Mouse (Mus musculus): ENCODE data around the gene Fam234b.
A peak's percentile ranks its signal among the peaks of the same experiment; 100 is the strongest.

Gene Fam234b

GRCm38 (mm10) chr6:135182925-135183324 lies 14.9 kb upstream of the Fam234b start:
- no peak for DNase-seq (ENCODE audit: extremely low read depth, low read depth)

DNA sequence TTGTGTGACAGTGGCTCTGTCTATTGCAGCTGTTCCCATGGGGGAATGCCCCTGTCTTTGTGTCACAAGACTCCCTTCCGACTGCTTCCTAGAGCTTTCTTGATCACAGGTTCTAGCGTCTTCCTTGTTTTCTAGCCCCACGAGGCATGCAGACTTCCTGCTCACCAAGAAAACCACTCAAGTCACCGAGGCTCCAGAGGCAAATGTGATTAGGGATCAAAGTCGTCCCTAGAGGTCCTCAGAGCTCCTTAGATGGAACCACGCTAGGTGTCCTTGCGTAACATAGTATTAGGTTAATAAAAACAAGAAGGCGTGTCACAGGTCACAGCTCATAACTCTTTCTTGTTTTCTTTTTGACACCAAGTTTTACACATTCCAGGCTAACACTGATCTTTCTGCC lies 13.8 kb upstream of the Fam234b start:
- DNase-seq (ENCODE audit: extremely low read depth, low read depth): no peak

DNA sequence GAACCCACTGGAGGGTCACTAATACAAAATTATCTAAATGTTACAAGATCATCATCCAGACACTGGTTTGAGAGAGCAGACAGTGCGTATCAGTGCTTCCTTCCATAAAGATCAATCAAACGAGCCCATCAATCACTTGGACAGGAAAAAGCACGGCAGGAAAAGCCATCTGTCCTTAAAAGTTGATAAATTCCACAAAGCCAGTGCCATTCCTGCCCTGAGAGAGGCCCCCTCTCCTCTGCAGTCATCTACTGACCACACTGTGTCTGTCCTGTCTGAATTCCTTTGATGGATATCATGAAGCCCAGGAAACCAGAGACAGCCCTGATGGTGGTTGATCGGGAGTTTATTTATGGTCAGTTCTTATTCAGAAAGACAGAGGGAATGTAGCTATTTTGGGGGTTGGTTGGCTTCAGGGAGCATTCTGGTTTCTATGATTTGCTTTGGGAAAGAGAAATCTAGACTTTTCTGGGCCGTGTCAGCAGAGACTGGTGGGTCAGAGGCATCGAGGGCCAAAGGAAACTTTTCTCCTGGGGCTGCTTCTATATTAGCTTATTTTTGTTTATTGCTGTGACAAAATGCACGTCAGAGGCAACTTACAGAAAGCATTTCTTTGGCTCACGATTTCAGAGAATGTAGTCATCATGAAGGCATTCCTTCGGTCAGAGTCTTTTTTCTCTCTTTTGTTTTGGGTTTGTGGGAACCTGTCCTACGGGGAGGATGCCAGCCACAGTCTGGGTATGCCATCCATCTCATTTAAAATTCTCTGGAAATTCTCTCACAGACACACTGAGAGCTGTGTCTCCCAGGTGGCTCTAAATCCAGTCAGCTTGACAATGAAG lies 10.5 kb upstream of the Fam234b start:
- DNase-seq (ENCODE audit: extremely low read depth, low read depth): no peak

DNA sequence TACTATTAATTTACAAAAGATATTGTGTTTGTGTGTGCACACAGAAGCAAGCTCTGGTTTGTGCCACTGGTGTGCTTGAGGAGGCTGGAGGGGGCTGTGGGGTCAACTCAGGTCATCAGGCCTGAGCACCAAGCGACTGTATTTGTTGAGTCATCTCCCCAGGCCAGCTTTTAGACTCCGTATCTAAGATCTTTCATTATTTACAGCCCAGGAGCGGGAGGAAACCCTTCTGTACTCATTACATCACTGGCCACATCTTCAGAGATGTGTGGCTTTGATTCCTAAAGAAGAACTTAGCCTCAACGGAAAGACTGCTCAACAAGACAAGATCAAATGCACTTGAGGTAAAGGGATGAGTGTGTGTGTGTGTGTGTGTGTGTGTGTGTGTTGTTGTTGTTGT lies 9.1 kb upstream of the Fam234b start:
- no peak for DNase-seq (ENCODE audit: extremely low read depth, low read depth)

- no peak for DNase-seq (ENCODE audit: extremely low read depth, low read depth)
Measured at GRCm38 (mm10) chr6:135190122-135190521, 7.7 kb upstream of the Fam234b start.

- no peak for DNase-seq (ENCODE audit: extremely low read depth, low read depth)
Measured at GRCm38 (mm10) chr6:135191906-135192305, 5.9 kb upstream of the Fam234b start.

DNA sequence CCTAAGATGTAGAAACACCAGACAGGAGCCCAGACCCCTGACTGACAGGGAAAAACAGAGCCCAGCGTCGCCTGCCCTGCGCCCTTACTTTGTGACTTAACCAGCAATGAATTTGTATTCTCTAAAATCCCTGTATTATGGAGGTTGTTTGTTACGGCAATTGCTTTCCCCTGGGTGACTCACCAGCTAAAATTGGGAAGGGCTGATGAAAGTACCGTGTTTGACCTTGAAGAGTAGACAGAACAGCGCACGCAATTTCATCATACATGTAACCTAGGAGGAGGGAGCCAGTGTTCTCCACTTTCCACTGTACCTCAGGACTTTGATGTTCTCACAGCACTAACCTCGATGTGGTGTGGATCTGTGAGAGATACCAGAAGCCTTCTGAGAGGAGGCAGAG lies 4.8 kb upstream of the Fam234b start:
- DNase-seq (ENCODE audit: extremely low read depth, low read depth): no peak

- DNase-seq (ENCODE audit: extremely low read depth, low read depth): no peak
Measured at GRCm38 (mm10) chr6:135193733-135194132, 4.0 kb upstream of the Fam234b start.

DNA sequence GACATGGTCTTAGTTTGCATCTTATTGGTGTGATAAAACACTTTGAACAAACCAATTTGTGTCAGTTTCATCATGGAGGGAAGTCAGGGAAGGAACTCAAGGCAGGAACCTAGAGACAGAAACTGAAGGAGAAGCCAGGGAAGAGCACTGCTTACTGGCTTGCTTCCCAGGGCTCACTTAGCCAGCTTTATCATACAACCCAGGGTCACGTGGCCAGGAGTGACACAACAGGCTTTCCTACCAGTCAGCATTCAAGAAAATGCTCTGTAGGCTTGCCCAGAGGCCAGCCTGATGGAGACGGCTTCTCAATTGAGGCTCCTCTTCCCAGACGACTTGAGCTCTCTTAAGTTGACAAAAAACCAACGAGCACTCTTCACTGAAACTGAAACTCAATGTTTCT lies 2.9 kb upstream of the Fam234b start:
- no peak for DNase-seq (ENCODE audit: extremely low read depth, low read depth)

- DNase-seq (ENCODE audit: extremely low read depth, low read depth): peak; percentile 71
Measured at GRCm38 (mm10) chr6:135196707-135197106, 1.1 kb upstream of the Fam234b start.

GRCm38 (mm10) chr6:135197446-135197845 lies 331 bp upstream of the Fam234b start:
- no peak for DNase-seq (ENCODE audit: extremely low read depth, low read depth)

GRCm38 (mm10) chr6:135198726-135199125 lies 949 bp downstream of the Fam234b start:
- DNase-seq (ENCODE audit: extremely low read depth, low read depth): peak; percentile 49

DNA sequence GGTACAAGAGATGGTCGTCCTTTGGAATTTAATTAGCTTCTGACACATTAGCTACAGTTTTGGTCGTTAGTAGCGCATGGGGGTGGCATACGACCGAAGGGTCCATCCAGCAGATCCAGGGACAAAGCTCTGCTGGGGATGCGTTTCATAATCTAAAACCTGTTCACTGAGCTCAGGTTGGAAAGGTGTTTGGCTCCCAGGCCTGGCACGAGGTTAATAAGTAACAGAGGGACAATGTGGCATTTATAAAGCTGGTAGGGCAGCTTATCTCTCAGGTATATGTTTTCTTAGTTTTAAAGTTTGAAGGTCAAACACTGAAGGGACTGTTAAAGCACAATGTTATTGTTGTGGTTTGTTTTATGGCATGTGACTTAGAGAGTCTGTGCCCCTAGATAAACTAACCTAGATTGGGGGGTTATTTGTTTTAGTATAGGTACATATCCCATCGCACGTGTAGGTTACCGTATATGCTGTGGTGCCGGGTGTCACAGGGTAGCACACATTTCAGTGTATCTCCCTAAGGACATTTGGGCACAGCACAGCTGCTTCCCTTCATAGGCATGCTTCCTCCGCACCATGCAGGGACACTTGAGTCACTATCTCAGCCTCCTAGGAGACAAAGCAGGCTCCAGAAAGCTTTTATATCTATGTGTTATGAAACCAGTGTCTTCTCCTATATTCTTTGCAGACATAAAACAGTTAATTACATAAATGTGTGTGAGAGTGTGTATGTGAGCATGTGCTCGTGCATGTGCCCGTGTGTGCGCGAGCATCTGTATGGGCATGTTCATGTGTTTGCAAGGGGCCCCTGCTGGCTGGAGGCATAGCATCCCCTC lies 2.6 kb downstream of the Fam234b start:
- no peak for DNase-seq (ENCODE audit: extremely low read depth, low read depth)

DNA sequence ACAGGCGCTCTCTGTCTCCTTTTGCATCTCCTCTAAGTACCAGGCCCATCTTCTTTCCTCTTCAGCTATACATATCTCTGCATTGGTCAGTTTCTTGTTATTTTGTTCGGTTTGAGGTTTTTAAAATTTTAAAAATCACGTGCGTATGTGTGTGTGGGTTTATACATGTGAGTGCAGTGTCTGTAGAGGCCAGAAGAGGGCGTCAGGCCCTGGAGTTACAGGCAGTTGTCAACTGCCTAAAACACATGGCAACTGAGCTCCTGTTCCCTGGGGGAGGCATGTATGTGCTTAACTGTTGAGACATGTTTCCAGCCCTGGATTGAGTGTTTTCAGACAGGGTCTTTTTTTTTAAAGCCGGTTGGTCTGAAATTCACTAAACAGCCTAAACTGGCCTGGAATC lies 4.9 kb downstream of the Fam234b start:
- no peak for DNase-seq (ENCODE audit: extremely low read depth, low read depth)

- DNase-seq (ENCODE audit: extremely low read depth, low read depth): no peak
Measured at GRCm38 (mm10) chr6:135203737-135204136, 6.0 kb downstream of the Fam234b start.

DNA sequence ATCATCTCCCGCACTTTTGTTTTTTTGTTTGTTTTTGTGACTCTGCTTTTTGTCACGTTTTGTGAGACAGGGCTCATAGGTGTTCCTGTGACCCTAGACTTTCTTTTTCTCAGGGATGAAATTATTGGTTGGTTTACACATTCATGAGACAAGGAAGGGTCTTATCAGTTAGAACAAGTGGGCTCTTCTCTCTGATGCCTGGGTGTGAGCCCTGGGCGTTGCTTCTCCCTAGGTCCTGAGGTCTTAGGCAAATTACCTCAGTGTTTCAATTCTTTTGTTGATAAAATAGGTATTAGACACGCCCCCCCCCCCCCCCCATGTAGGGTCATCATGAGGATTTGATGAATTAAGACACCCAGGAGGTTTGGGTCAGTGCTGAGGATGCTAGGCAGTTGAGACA lies 7.1 kb downstream of the Fam234b start:
- DNase-seq (ENCODE audit: extremely low read depth, low read depth): no peak

DNA sequence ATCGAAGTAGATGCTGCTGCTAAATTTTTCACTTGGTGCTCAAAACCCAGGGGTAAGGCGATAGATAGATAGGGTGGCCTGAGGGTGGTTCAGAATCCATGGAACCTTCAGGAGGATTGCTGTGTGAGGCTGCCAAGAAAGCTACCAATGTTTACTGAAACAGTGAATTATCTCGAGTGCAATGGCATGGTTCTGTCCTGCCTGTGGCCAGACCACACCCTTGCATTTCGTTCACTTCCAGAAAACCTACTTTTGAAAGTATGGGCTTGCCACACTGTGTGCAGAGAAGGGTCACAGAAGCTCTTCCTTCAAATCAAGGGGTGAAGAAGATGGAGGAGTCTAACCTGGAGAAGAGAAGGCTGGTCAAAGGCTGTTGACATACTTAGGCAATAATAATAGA lies 8.0 kb downstream of the Fam234b start:
- DNase-seq (ENCODE audit: extremely low read depth, low read depth): no peak

GRCm38 (mm10) chr6:135206909-135207308 lies 9.1 kb downstream of the Fam234b start:
- DNase-seq (ENCODE audit: extremely low read depth, low read depth): no peak

- no peak for DNase-seq (ENCODE audit: extremely low read depth, low read depth)
Measured at GRCm38 (mm10) chr6:135211169-135211568, 13.4 kb downstream of the Fam234b start.

GRCm38 (mm10) chr6:135212666-135213065 lies 14.9 kb downstream of the Fam234b start:
- no peak for DNase-seq (ENCODE audit: extremely low read depth, low read depth)

- DNase-seq (ENCODE audit: extremely low read depth, low read depth): no peak
Measured at GRCm38 (mm10) chr6:135218330-135218729, 20.6 kb downstream of the Fam234b start.

DNA sequence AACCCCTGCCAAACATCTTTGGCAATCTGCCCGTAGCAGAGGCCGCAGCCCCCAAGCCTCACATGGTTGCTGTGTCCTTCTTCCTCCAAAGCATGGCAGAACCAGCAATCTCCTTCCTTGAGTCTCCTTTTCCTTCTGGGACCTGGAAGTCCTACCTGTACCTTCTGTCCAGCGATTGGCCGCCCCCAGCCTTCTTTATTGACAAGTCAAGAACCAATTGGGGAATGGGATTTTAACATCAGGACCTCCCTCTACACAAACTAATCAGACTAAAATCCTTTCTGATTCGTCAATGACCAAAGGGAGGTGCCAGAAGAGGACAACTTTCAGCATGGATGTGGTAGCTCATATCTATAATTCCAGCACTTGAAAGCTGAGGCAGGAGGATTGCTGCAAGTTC lies 22.1 kb downstream of the Fam234b start:
- no peak for DNase-seq (ENCODE audit: extremely low read depth, low read depth)

All from MEL-GATA-1-ER (cell line).